Mouse (Mus musculus): ENCODE measurements around the gene Rere. TPM values are rescaled to one million over a fixed set of nuclear protein-coding genes. Genes with fewer than 3 reads are reported as not detected.
A peak's percentile ranks its signal among the peaks of the same experiment; 100 is the strongest.
"Not testable (repeated sequence)": the region's sequence is repeated elsewhere in the genome, so short reads cannot be mapped to it uniquely, and the experiment has no call there.

Gene Rere
- polyA plus RNA-seq, 1 experiment from 2014 or later, result 31.9 TPM

GRCm38 (mm10) chr4:150552751-150553600 lies 271.5 kb downstream of the Rere start:
- H3K9ac ChIP-seq, result no peak overlapping the region
- no peak for ATAC-seq (ENCODE audit: borderline replicate concordance, extremely low read depth, low FRiP score, low TSS enrichment)
- H3K27me3 ChIP-seq, result no peaks in the 10 kb centered on the region
- no peak overlapping the region for H3K27ac ChIP-seq
- H3K36me3 ChIP-seq, result no peaks in the 10 kb centered on the region
- 63% methylated on average over 15 of the region's 15 CpGs for WGBS
- H3K4me3 ChIP-seq, result no peak overlapping the region
- peaks cover 58% of the 10 kb centered on the region for H3K4me1 ChIP-seq
- H3K9me3 ChIP-seq, result no peaks in the 10 kb centered on the region
- H3K4me2 ChIP-seq, result no peak overlapping the region

DNA sequence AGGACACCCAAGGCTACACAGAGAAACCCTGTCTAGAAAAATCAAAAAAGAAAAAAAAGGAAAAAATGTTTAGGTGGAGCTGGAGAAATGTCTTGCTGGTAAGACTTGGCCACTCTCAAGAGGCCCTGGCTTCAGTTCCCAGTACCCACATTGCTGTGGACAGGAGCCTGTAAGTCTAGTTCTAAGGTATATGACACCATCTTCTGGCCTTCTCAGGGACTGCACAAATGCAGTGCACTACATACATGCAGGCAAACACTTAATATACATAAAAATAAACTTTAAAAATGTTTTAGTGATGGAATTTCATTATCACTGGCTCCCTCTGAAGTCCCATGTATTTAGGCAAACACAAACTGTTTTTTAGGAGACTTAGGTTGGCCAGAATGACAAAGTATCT lies 274.3 kb downstream of the Rere start:
- H3K36me3 ChIP-seq, result no peaks in the 10 kb centered on the region

DNA sequence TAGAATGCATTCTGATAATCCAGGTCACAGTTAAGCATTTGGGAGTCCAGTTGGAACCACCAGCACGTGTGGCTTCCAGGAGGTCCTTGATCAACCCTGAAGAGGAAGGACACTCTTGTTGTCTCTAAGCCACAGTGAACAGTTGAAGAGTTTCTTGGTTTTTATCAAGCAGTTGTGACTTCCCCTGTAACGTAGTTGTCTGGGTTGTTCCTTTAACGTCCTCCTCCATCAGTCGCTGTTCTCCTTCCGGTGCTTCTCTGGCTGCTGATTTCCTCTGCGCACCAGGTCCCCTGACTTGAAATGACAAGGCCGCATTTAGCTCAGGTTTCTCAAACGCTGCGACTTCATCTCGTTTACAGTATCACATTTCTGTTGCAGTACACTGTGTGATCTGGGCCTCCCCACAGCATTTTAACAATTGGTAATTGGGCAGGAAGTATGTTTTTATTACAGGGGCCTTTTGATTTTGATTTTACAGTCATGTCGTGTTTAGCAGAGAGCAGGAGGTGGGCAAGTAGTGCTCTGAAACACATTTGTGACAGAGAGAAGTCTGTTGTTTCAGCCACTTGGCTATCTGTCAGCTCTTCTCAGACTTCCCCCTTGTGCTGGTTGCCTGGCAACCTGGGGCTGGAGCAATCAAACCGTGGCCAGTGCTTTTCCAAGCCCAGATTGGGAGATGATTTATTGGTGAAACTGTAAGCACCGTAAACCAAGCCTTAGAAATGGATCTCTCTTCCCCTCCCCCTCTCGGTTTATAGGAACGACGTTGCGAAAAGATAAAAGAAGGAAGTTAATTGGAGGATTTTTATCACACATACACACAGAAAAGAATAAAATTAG lies 275.2 kb downstream of the Rere start:
- H3K36me3 ChIP-seq, result no peaks in the 10 kb centered on the region
- H3K27me3 ChIP-seq, result no peaks in the 10 kb centered on the region
- peak overlapping the region; percentile 19; the same call in 1 of the 2 replicates for H3K4me2 ChIP-seq
- WGBS, result 4% methylated on average over 17 of the region's 17 CpGs
- peaks cover 38% of the 10 kb centered on the region for H3K4me1 ChIP-seq
- H3K27ac ChIP-seq, result peak overlapping the region; percentile 81
- H3K4me3 ChIP-seq, result no peak overlapping the region
- no peak overlapping the region for H3K9ac ChIP-seq
- H3K9me3 ChIP-seq, result no peaks in the 10 kb centered on the region
- ATAC-seq (ENCODE audit: borderline replicate concordance, extremely low read depth, low FRiP score, low TSS enrichment), result peak; percentile 83; the same call in 1 of the 2 replicates

More for the DNA sequence above, 274.3 kb downstream of the Rere start:
- H3K9ac ChIP-seq, result no peak overlapping the region
- no peak overlapping the region for H3K4me2 ChIP-seq
- H3K4me1 ChIP-seq, result peaks cover 46% of the 10 kb centered on the region
- no peaks in the 10 kb centered on the region for H3K9me3 ChIP-seq
- ATAC-seq (ENCODE audit: borderline replicate concordance, extremely low read depth, low FRiP score, low TSS enrichment), result no peak
- no peak overlapping the region for H3K4me3 ChIP-seq
- peak overlapping the region; percentile 81; the same call in 1 of the 2 replicates for H3K27ac ChIP-seq
- H3K27me3 ChIP-seq, result no peaks in the 10 kb centered on the region

GRCm38 (mm10) chr4:150557289-150557688 lies 275.8 kb downstream of the Rere start:
- not testable (repeated sequence) for H3K4me2 ChIP-seq; H3K9ac ChIP-seq; H3K9me3 ChIP-seq; H3K27me3 ChIP-seq; H3K4me3 ChIP-seq; H3K36me3 ChIP-seq; ATAC-seq (ENCODE audit: borderline replicate concordance, extremely low read depth, low FRiP score, low TSS enrichment)
- Histone ChIP-seq H3K27ac (0 out of 2 replicates have a peak overlapping the region, but pooled peaks have one; percentile 12), H3K4me1 (peaks cover 33% of the 10 kb centered on the region)
- 67% methylated on average over 3 of the region's 3 CpGs for WGBS

DNA sequence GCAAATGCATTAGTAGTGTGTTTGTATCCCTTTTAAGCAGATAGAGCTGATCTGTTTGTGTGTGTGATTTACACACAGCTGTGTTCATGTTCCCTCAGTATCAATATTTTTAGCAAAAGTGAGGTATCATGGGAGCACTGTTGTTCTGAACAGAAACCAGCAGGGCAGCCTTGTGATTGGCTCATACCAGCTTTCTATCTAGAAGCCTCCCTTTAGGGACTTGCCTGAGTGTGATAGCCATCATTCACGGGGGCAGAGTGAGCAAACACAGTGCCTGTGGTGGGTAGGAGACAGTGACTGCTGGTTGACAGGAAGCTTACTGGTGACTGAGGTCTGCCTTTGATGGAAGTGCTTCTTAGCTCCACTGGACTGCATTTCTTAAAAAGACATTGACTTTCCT lies 276.5 kb downstream of the Rere start:
- H3K4me1 ChIP-seq, result peaks cover 27% of the 10 kb centered on the region
- H3K4me3 ChIP-seq, result no peak overlapping the region
- no peaks in the 10 kb centered on the region for H3K9me3 ChIP-seq
- no peak for ATAC-seq (ENCODE audit: borderline replicate concordance, extremely low read depth, low FRiP score, low TSS enrichment)
- H3K27ac ChIP-seq, result no peak overlapping the region
- whole genome bisulfite sequencing, result 35% methylated on average over 1 of the region's 1 CpGs
- no peaks in the 10 kb centered on the region for H3K36me3 ChIP-seq
- no peaks in the 10 kb centered on the region for H3K27me3 ChIP-seq
- H3K4me2 ChIP-seq, result no peak overlapping the region
- no peak overlapping the region for H3K9ac ChIP-seq

DNA sequence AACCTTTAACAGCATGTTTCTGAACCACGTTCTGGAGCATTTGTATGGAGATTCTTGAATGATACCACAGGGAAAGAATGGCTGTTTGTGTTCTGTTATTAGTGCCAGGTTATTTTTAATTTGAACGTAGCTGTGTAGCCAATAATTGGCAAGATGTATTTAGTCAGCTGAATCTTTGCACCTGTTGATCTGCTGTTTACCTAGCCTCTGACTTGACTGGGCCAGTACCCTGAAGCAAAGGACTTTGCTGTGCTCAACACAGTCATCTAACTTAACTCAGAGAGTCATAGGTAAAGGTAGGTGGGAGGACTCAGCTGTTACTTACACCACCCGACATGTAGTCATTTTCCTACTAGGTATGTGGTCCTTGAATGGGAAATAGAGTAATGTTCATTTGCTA lies 278.1 kb downstream of the Rere start:
- no peak overlapping the region for H3K27ac ChIP-seq
- no peaks in the 10 kb centered on the region for H3K36me3 ChIP-seq
- no peak for ATAC-seq (ENCODE audit: borderline replicate concordance, extremely low read depth, low FRiP score, low TSS enrichment)
- no peaks in the 10 kb centered on the region for H3K9me3 ChIP-seq
- no peaks in the 10 kb centered on the region for H3K27me3 ChIP-seq
- 75% methylated on average over 3 of the region's 3 CpGs for WGBS
- H3K4me1 ChIP-seq, result peaks cover 26% of the 10 kb centered on the region
- no peak overlapping the region for H3K9ac ChIP-seq
- H3K4me2 ChIP-seq, result no peak overlapping the region
- no peak overlapping the region for H3K4me3 ChIP-seq

DNA sequence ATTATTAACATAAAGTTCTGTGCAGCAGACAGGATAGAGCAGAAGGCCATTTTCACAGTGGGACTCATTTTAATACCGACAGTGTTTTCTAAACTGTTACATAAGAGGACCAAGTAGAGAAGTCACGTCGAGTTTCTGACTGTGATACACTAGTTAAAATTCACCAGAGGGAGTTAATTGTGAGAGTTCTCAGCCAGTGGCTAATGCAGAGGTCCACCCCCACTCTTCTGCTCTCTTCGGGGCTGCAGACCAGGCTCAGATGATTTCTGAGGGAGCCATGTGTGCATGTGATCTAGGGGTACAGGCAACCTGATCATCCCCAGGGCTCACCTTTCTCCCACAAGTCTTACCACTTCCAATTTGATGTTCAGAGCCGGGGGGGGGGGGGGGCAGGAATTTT lies 281.8 kb downstream of the Rere start:
- H3K36me3 ChIP-seq, result no peaks in the 10 kb centered on the region
- no peak overlapping the region for H3K4me3 ChIP-seq
- 55% methylated on average over 5 of the region's 5 CpGs for WGBS
- H3K27ac ChIP-seq, result no peak overlapping the region
- ATAC-seq (ENCODE audit: borderline replicate concordance, extremely low read depth, low FRiP score, low TSS enrichment), result no peak
- H3K9me3 ChIP-seq, result no peaks in the 10 kb centered on the region
- H3K27me3 ChIP-seq, result no peaks in the 10 kb centered on the region
- no peak overlapping the region for H3K9ac ChIP-seq
- H3K4me2 ChIP-seq, result no peak overlapping the region
- peaks cover 14% of the 10 kb centered on the region for H3K4me1 ChIP-seq

- Histone ChIP-seq H3K36me3 (no peaks in the 10 kb centered on the region), H3K4me2 (no peak overlapping the region), H3K9ac (no peak overlapping the region), H3K4me3 (no peak overlapping the region), H3K27me3 (no peaks in the 10 kb centered on the region), H3K9me3 (no peaks in the 10 kb centered on the region), H3K27ac (no peak overlapping the region), H3K4me1 (peaks cover 30% of the 10 kb centered on the region)
- 73% methylated on average over 6 of the region's 6 CpGs for WGBS
- ATAC-seq (ENCODE audit: borderline replicate concordance, extremely low read depth, low FRiP score, low TSS enrichment), result no peak
Measured at GRCm38 (mm10) chr4:150566193-150566592, 284.7 kb downstream of the Rere start.

- Histone ChIP-seq H3K4me1 (peaks cover 42% of the 10 kb centered on the region), H3K27ac (peak overlapping the region; percentile 94)
Measured at GRCm38 (mm10) chr4:150568318-150569134, 287.1 kb downstream of the Rere start.

GRCm38 (mm10) chr4:150569135-150569833 lies 287.8 kb downstream of the Rere start:
- peak; percentile 90 for ATAC-seq (ENCODE audit: borderline replicate concordance, extremely low read depth, low FRiP score, low TSS enrichment)
- peaks cover 37% of the 10 kb centered on the region for H3K4me1 ChIP-seq
- peak overlapping the region; percentile 75 for H3K4me3 ChIP-seq
- H3K27me3 ChIP-seq, result no peaks in the 10 kb centered on the region
- under 1% methylated on average over 63 of the region's 73 CpGs for WGBS
- peak overlapping the region; percentile 94 for H3K27ac ChIP-seq
- H3K4me2 ChIP-seq, result peak overlapping the region; percentile 65
- H3K9ac ChIP-seq, result peak overlapping the region; percentile 84
- H3K36me3 ChIP-seq, result peaks cover 11% of the 10 kb centered on the region; the same call in 1 of the 2 replicates
- no peaks in the 10 kb centered on the region for H3K9me3 ChIP-seq

More at GRCm38 (mm10) chr4:150568318-150569134, 287.1 kb downstream of the Rere start:
- peak; percentile 38; the same call in 1 of the 2 replicates for ATAC-seq (ENCODE audit: borderline replicate concordance, extremely low read depth, low FRiP score, low TSS enrichment)
- peak overlapping the region; percentile 84 for H3K9ac ChIP-seq
- H3K4me3 ChIP-seq, result peak overlapping the region; percentile 75
- peaks cover 6% of the 10 kb centered on the region; the same call in 1 of the 2 replicates for H3K36me3 ChIP-seq
- no peaks in the 10 kb centered on the region for H3K9me3 ChIP-seq
- WGBS, result 27% methylated on average over 9 of the region's 9 CpGs
- H3K4me2 ChIP-seq, result peak overlapping the region; percentile 65
- H3K27me3 ChIP-seq, result no peaks in the 10 kb centered on the region
